Mouse (Mus musculus): ENCODE measurements at regions not wholly inside any gene's neighbourhood (a gene's known extent, or its start where the extent isn't known, plus 50 kb on each side); places are given as distances from the start of the nearest gene placed in this dataset.
A peak's percentile ranks its signal among the peaks of the same experiment; 100 is the strongest.

DNA sequence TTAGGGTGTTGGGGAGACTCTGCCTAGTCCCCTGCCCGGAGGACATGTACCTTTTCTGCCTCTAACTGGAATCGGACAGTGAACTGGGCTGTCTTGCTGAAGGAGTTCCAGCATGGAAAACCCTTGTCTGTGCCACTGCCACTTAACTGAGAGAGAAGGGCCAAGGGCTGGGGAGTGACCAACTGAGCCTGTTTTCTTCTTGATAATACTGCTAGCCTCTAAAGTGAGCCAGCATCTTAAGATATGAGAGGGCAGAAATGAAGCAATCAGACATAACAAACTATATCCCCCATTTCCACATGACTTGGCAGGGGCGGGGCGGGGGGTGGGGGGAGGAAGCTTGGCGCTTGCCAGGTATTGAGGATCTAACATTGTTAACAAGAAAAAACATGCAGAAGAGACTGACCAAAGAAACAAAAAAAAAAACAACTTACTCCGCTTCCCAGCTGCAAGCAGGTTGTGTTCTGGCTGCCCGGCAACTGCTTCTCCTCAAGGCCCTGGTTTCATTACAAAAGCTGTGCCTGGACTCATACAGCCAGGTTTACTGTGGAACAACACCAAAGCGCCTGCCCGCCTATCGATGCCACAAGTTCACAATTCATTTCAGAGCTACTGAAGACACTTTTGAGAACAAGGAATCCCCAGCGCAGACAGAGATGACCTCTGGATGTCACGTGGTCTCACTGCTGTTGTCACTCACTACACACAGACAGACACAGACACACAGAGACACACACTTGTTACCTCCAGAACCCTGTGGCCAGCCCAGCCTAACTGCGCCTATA is 153.6 kb upstream of the Klf14 start:
- no peak for DNase-seq

DNA sequence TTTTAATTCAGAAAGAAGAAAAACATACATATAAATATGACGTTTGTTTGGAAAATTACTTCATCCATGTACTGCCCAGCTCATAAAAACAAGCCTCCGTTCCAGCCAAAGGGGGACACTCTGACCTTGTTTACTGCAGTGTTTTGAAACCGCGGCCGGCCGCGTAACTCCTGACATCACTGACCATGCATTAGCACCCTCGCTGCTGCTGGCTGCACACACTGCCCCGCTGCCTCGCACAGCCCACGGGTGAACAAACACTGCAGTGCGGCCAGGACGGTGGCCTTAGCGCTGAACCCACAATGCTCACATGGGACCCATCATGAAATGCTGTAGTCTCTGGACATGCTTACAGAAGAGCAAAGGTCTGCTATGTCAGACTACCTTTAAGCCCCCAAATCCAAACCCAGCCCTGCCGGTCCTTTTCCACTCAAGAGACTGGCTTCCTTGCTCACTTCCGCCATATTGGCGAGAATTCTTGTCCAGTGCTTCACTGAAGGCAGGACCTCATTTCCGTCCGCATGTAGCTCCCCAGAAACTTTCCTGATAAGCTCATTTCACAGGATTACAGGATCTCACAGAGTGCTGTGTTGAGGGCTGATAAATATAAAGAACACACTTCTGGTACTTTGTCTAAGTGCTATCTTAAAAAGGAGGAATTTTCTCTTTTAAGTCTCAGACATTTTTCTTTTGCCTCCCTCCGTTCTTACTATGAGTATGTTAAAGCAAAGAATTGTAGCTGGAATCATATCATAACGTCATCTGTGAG is 154.9 kb upstream of the Klf14 start:
- peak in 1 of 2 experiments; percentile 50 for DNase-seq

DNA sequence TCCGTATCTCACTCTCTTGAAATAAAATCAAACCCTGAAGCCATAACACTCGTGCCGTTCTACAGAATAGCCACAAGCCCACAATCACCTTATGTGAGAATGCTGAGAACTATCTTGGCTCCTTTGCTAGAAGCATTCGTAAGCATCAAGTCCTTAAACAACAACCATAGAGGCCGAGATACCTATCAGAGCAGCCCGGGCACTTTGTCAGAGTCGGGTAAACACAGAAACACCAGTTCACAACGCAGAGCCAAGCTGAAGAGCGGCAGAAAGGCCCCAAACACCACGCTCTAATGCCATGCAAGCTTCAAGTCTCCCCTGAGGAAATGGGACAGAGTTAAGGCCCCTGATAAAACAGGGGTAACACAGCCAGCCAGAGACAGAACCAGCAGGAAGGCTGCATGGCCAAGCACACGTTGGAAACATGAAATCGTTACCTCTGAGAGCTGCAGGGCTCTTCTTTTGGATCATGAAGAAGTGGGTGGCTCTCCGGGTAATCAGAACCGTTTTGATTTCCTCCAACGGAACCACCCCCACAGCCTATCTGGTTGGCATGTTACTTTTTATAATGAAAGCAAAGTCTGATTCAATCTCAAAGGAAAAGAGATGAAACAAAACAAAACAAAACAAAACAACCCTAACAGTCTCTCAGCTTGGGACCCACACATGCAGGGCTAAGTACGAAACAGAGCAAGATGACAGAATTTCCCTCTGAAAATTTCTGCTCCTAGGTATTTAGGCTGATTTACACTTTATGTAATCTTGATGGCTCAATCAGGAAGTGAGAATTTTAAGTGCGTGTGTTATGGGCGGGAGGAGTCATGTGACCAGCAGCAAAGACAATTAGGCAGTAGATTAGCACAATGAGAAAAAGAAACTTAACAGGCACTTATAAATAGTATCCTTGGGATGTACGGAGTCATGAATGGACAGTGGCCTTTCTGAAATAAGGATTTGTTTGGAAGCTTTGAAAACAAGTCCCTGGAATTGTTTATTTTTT is 155.8 kb upstream of the Klf14 start:
- DNase-seq: no peak

DNA sequence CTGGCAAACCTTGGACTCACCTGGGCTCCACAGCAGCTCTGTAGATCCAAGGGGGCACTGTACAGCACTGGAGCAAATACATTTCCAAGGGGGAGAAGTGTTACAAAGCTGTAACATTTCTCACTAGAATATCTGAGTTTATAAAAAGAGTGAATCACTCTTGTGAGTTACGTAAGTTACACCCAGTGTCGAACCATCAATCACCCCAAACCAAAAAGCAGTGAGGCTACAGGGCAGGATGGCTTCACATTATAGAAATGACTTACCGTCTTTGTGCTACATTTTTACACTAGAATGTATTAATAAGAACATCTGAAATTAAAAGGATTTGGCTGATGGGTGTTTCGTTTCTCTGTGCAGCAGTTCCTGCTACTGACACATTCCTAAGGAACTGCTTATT is 156.7 kb upstream of the Klf14 start:
- DNase-seq: no peak

DNA sequence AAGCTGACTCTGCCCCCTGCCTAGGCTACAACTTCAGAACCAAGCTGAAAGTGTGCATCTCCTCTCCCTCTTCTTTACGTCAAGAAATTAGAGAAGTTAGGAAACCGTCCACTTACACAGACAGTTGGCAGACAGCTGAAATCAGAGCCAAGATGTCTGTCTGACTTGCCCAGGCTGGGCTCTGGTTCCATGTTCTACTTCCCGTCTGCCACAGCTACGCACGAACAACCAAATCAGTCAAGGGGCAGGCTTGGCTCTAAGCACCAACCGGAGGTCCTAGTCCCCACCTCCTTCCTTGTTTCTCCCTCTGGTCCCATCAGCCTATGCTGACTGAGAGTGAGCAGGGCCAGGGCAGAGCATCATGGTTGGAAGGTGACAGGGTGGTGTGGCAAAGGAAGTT is 157.5 kb upstream of the Klf14 start:
- DNase-seq: no peak

DNA sequence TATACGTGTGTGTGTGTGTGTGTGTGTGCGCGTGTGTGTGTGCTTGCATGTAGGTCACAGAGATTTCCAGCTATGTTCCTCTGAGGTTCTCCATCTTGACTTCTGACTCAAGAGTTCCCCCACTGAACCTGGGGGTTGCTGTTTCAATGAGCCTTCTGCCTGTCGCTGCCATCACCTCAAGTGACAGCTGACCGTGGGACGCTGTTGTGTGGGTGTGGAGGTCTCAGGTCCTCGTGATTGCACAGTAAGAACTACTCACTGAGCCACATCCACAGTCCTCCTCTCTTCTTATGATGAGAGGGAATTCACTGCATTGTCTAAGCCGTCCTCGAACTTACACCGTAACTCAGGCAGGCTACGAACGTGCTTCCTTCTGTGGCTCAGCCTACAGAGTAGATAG is 158.8 kb upstream of the Klf14 start:
- DNase-seq: no peak

DNA sequence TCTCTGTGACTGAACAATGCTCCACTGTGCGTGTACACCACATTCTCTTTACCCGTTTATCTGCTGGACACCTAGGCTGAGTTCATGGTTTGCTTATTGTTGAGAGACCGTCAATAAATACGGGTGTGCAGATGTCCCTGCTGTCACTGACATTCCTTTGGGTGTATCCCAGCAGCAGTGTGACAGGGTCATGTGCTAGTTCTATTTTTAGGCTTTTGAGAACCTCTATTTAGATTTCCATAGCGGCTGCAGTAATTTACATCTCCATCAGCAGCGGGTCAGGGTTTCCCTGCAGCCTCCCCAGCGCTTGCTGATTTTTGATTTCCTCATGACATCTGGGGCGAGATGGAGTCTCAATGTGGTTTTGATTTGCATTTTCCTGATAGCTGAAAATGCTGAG is 162.1 kb upstream of the Klf14 start:
- no peak for DNase-seq

DNA sequence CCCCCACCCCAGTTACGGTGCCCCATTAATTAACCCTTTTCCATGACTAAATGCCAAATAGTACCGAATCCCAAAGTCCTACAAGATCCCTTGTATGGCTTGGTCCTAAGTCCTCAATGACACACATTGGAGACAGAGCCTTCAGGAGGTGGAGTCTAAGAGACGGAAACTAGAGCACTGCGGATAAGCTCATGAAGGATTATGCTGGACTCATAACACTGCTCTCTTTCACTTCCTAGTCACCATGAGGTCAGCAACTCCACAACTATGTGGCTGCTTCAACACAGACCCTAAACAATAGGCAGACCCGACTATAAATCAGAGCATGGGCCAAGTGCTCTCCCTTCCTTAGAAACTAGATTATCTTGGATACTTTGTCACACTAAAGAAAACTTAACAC is 164.0 kb upstream of the Klf14 start:
- no peak for DNase-seq

DNA sequence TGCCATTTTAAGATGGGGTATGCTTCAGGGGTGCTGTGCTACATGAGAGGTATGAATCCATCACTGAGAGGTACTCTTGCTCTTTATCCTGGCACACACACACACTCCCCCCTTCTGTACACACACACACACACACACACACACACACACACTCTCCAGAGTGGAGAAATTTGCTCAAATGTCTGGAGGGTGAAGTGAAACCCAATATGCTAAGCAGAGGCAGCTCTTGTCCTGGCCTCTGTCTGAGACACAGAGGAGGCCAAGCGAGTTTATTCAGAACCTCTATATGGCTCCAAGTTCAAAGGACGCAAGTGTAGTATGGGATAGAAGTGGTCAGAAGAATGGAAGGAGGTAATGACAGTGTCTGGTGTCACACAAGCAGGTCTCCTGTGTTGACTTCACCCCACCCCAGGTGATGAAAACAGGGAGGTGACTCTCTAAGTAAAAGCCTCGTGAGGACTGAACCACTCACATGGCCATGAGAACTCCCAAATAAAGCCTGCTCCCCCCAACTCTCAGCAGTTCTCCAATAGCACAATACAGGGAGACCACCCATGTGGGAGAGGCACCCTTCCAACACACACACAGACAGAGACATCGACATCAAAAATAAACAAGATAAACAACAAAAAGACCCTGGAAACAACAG is 164.6 kb upstream of the Klf14 start:
- DNase-seq: no peak

DNA sequence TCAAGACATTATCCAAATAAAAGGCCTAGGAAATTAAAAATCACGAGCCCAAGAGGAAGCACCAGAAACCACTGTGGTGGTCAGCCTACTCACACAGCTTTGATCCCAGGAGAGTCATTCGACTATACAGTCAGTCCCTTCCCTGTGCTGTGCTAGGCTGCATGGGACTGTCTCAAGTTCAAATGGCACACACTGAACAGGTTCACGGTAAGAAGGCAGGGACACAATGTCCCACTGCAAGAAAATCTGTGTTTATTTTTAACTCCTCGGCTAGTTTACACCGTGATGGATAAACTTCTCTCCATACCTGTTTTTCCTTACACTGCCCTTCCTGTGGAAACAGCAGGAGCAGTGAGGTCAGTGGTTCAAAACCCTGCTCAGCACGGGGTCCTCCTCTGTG is 165.2 kb upstream of the Klf14 start:
- DNase-seq: no peak

DNA sequence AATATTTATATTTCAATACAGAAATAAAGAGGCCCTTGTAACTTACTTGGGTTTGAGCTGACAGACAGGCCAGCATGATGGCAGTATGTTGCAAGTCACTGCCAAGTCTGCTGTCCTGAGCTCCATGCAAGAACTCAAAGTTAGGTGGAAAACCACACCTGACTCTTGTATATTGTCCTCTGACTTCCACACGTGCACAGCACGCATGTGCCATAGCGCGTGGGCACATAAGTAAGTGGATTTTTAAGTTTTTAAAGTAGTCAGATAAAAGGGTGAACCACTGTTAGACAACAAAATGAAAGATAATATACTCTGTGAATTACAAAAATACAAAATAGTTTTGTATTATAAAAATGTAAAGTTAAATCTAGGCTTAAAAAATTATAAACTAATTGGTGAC is 166.0 kb upstream of the Klf14 start:
- no peak for DNase-seq

DNA sequence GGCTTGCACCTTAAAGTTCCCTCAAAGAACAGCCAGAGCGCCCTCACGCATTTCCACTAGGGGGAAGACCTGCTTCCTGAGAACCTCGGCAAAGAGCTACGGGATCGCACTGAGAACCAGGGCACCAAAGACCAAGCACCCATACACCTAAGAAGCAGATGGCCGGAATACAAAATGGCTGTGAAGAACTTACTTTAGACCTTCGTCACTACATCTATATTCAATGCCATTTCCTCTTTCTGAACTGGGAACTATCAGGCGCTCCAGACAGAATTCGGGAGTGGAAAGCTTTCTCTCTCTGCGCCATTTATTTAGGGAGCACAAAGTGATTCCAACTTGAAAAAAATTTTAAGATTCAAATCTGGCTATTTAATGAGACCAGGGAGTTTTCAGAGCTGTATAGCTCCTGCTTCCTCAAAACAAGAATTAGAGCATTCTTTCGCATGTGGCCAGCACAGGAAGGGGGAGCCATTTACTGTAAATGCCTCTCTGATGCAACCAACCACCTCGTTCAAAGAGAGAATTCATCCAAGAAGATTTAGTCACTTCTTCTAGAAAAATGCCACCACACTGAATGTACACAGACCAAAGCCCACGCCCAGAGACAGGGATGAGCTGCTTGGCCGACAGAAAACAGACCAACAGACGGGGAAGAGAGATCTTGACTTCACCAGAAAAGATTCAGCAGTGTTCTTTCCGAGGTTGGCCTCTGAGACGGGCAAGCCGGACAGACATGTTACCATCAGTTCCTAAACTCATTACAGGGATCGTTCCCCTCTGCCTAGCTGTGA is 166.6 kb upstream of the Klf14 start:
- no peak for DNase-seq

DNA sequence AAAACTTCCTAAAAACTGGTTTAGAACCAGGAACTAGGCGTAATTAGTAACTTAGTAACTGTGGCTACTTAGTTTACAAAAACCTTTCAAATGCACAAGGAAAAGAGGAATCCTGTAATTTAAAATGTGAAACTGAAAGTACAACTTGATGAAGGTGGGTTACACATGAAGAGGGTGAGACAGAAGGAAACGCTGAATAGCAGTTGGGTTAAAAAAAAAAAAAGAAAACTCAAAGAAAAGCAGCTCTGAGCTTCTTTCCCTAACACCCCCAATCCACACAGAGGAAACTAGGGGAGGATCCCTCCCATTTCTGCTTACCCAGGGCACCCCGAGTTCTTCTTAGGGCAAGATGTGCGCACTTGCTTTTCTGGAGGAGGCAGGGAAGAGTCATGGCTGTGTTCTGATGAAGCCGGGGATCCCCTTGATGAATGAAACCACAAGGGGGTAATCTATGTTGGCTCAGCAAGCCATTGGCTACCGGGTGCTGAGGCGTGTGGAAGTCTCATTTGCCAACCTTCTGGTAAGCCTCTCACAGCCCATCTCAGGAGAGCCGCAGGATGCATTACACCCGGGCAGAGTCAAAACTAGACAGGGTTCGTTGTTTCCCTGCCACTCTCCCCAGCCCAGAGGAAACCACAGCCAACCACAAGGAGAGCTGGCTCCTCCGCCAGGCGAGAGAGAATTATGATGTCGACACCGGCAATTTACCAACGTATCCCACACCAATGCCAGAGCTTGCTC is 167.4 kb upstream of the Klf14 start:
- no peak for DNase-seq

DNA sequence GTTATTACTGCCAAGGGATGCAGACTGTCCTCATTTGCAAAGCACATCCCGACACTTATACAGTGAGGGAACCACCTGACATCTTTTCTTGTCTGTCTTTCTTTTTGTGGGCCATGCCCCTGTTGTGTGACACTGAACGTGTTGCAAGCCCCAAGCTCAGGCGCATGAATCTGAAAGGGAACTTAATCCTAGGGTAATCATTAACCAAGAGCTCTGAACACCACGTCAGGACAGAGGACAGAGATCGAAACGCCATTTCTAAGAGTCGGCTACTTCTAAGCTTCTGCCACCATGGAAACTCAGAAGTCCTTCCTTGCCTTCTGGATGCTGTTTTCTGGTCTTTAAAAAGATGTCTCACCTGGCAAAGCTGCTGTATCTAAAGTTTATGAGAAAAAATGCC is 170.3 kb upstream of the Klf14 start:
- DNase-seq: peak in 1 of 2 experiments; percentile 70

DNA sequence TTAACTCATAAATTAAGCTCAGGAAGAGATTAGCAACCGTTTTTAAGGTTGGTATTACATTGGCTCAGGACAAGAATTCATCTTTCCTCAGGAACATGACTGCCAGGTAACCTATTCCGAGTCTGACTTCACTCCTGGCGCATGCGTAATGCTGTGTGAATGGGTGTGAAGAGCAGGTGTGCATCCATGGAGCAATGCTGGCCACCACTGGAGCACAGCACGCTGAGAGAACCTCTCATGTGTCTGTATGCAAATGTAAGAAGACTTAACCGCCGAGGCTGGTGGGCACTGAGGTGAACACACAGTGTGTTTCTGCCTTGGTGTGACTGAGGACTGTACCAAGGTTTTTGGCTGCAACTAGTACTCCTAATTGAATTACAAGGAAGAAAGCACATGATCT is 171.1 kb upstream of the Klf14 start:
- no peak for DNase-seq

DNA sequence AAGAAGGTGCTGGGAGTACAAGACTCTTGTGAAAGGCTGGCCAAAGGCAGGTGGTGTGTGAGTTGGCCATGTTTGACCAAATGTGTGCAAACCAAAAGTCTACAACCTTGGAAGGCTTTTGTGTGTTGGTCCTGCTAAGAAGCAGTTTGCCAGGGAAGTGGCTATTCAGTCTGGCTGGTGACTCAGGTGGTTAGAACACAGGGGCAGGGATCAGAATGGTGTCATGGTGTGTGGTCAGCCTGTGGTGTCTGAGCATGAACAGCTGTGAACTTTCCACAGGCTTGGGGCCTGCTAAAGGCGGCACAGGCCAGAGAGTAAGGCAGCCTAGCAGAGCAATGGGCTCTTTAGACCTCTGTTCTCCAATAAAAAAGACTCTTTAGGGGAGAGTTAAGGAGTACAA is 171.6 kb upstream of the Klf14 start:
- no peak for DNase-seq

DNA sequence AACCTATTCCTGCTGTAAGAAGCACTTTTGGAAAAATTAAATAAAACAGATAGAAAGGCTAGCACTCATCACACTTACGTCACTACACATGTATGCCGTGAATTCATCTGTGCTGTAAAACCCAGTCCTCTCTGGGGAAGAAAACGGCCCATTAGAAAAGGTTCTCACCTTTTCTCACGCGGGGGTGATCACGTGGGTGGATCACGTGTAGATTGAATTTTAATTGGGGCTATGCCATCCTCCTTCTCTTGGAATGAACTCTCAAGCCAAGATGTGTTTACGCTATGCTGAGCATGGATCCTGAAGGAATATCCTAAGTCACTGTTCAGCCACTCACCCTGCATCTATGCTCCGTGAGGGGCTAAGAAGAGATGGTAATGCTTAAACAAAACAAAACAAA is 172.8 kb upstream of the Klf14 start:
- peak in 1 of 2 experiments; percentile 70 for DNase-seq

DNA sequence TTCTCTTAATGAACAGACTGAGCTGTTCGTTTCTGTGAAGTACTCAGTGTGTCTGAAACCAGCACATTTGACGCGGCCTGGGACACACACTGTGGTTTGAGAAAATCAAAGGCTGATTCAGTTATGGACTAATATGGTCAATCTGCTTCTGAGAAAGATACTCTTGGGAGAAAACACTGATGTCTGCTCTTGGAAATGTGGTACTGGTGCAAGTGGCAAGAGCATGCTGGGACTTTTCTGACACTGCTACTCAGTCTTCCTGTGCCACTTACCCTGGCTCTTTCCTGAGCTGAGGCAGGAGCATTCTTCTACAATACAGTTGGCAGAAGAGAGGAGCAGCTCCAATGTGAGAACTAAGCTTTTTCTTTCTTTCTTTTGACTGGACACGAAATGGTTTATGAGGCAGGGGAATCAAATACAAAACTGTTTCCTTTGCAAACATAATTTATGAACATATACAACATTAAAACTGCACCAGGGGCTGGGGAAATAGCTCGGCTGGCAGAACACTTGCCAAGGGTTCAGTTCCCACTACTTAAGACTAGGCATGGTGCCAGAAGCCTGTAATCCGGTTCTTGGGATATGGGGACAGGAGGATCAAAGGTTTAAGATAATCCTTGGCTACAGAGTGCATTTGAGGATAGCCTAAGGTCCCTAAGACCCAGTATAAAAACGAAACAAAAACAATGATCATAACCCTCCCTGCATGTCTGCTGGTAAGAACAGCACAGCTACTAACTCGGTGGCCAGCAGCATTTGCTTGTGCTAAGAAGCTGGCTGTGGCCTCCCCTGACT is 173.7 kb upstream of the Klf14 start:
- DNase-seq: peak; percentile 46 to 60

DNA sequence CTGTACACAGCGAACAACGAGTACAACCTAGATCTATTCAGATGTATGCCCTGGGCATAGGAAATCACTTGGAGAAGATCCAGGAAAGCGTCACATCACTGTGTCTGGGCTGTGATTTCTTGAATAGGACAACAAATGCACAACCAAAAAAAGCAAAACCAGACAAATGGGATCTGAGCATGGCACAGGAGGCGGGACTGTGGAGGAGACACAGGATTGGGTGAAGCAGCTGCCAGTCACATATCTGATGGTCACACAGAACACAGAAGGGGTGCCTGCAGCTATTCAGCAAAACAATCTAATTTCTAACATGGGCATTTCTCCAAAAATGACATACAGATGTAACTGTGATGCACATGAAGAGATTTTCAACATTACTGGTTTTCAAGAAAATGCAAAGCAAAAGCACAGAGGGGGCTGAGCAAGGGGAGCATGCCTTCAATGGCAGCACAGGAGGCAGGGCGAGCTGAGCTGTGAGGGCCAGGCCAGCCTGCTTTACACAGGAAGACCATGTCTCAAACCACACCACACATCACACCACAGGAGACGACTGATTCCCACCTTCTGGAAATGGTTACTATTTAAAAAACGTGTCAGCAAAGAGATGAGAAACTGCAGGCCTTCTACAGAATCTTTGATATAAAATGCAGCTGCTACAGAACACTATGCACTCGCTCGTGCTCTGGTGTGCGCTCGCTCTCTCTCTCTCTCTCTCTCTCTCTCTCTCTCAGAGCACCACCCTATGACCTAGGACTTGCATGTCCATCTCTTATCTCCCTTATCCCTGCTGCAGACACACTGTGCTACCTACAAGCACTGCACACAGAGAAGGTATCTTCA is 175.2 kb upstream of the Klf14 start:
- DNase-seq: no peak

All from kidney, adult 8-10 months (tissue).